Mouse (Mus musculus): ENCODE results near the gene Rnf167. TPM values are rescaled to one million over a fixed set of nuclear protein-coding genes. Genes with fewer than 3 reads are reported as not detected.
A peak's percentile ranks its signal among the peaks of the same experiment; 100 is the strongest.

Gene Rnf167
- total and polyA plus RNA-seq, 2 experiments: 34.3 to 75.4 TPM

DNA sequence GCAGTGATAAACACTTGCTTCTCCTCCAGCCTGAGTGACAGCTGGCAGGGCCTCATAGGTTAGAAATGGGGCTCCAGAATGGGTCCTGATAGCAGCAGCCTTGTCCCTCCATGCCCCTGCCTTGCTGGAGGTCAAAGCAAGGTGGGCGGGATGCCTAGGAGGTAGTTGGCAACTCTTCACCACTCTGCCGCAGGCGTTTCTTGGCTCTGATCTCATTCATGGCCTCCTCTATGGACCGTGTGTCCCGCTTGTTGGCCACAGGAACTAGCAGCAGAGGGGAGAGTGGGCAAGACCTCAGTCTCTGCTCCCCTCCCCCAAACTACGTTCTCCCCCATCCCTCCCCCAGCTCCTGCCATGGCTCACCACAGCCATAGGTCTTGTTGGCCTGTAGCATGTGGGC is 16.9 kb downstream of the Rnf167 start:
- TF ChIP-seq CTCF (IDR thresholded peaks at IDR 0.05; ENCODE audit: low read depth, low read length) (no peak), POLR2A (IDR thresholded peaks at IDR 0.05; ENCODE audit: extremely low read depth, insufficient read depth, low read length) (no peak)
- DNase-seq (ENCODE audit: extremely low read depth, low read depth, low spot score): no peak
- no peak overlapping the region for H3K9ac ChIP-seq (ENCODE audit: low read depth, low read length)
- H3K27ac ChIP-seq (replicated peaks; ENCODE audit: insufficient read depth, low read depth, low read length): no peak overlapping the region
- peaks cover 11% of the 10 kb centered on the region for H3K36me3 ChIP-seq (ENCODE audit: control insufficient read depth, insufficient read depth, low read length)
- no peak overlapping the region for H3K4me3 ChIP-seq (ENCODE audit: insufficient read depth, low read depth, low read length)
- no peaks in the 10 kb centered on the region; the same call in 1 of the 2 replicates for H3K79me2 ChIP-seq (ENCODE audit: control insufficient read depth, insufficient read depth, low read length)
- peaks cover 2% of the 10 kb centered on the region; the same call in 1 of the 2 replicates for H3K4me1 ChIP-seq (ENCODE audit: control insufficient read depth, insufficient read depth, low read length)
- no peaks in the 10 kb centered on the region for H3K27me3 ChIP-seq (ENCODE audit: control insufficient read depth, insufficient read depth, low read length)
- WGBS: 86% methylated on average over 6 of the region's 6 CpGs

DNA sequence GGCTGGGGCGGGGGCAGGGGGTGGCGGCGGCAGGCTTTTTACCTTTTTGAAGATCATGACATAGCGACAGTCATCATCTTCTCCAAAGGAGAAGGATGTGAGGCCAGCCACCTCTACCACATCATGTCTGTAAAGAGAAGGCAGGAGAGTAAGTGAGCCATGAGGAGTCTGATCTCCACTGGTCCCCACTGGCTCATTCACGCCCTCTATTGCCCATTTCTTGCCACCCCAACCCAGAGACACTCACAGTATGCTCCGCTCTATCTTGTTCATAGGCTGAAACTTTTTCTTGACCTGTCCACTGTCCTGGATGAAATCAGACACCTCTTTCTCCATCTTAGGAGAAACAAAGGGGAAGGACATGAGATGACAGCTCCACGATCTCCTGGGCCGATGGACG is 17.7 kb downstream of the Rnf167 start:
- TF ChIP-seq CTCF (IDR thresholded peaks at IDR 0.05; ENCODE audit: low read depth, low read length) (0 out of 2 replicates have a peak, but pooled peaks have one; percentile 12), POLR2A (IDR thresholded peaks at IDR 0.05; ENCODE audit: extremely low read depth, insufficient read depth, low read length) (no peak)
- 94% methylated on average over 9 of the region's 9 CpGs for WGBS

DNA sequence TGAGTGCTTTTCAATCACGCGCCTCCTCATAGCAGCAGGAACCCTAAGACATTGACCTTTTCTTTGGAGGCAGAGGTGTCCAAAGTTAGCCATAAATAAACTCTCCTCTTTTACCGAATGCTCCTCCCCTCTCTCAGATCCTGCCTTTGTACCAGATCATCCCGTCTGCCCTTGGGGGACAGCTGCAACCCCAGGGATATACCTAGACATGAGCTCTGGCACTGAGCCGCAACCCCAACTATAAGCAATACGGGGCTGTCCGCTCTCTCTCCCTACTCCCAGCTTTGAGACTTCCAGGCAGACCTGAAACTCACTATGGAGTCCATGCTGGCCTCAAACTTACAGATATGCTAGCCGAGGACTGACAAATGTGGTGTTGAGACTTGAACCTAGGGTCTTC is 19.7 kb downstream of the Rnf167 start:
- 93% methylated on average over 8 of the region's 8 CpGs for WGBS
- Histone ChIP-seq H3K79me2 (ENCODE audit: control insufficient read depth, insufficient read depth, low read length) (no peaks in the 10 kb centered on the region; the same call in 1 of the 2 replicates), H3K4me3 (ENCODE audit: insufficient read depth, low read depth, low read length) (no peak overlapping the region), H3K9ac (ENCODE audit: low read depth, low read length) (no peak overlapping the region), H3K4me1 (ENCODE audit: control insufficient read depth, insufficient read depth, low read length) (peaks cover 2% of the 10 kb centered on the region; the same call in 1 of the 2 replicates), H3K27ac (replicated peaks; ENCODE audit: insufficient read depth, low read depth, low read length) (no peak overlapping the region), H3K27me3 (ENCODE audit: control insufficient read depth, insufficient read depth, low read length) (no peaks in the 10 kb centered on the region), H3K36me3 (ENCODE audit: control insufficient read depth, insufficient read depth, low read length) (peaks cover 11% of the 10 kb centered on the region)
- no peak for TF ChIP-seq POLR2A (IDR thresholded peaks at IDR 0.05; ENCODE audit: extremely low read depth, insufficient read depth, low read length)
- TF ChIP-seq CTCF (IDR thresholded peaks at IDR 0.05; ENCODE audit: low read depth, low read length): no peak
- no peak for DNase-seq (ENCODE audit: extremely low read depth, low read depth, low spot score)

More for the DNA sequence above, 17.7 kb downstream of the Rnf167 start:
- no peak for DNase-seq (ENCODE audit: extremely low read depth, low read depth, low spot score)
- Histone ChIP-seq H3K4me1 (ENCODE audit: control insufficient read depth, insufficient read depth, low read length) (peaks cover 2% of the 10 kb centered on the region; the same call in 1 of the 2 replicates), H3K9ac (ENCODE audit: low read depth, low read length) (no peak overlapping the region), H3K79me2 (ENCODE audit: control insufficient read depth, insufficient read depth, low read length) (no peaks in the 10 kb centered on the region; the same call in 1 of the 2 replicates), H3K4me3 (ENCODE audit: insufficient read depth, low read depth, low read length) (no peak overlapping the region), H3K27me3 (ENCODE audit: control insufficient read depth, insufficient read depth, low read length) (no peaks in the 10 kb centered on the region), H3K36me3 (ENCODE audit: control insufficient read depth, insufficient read depth, low read length) (peaks cover 11% of the 10 kb centered on the region), H3K27ac (replicated peaks; ENCODE audit: insufficient read depth, low read depth, low read length) (no peak overlapping the region)

DNA sequence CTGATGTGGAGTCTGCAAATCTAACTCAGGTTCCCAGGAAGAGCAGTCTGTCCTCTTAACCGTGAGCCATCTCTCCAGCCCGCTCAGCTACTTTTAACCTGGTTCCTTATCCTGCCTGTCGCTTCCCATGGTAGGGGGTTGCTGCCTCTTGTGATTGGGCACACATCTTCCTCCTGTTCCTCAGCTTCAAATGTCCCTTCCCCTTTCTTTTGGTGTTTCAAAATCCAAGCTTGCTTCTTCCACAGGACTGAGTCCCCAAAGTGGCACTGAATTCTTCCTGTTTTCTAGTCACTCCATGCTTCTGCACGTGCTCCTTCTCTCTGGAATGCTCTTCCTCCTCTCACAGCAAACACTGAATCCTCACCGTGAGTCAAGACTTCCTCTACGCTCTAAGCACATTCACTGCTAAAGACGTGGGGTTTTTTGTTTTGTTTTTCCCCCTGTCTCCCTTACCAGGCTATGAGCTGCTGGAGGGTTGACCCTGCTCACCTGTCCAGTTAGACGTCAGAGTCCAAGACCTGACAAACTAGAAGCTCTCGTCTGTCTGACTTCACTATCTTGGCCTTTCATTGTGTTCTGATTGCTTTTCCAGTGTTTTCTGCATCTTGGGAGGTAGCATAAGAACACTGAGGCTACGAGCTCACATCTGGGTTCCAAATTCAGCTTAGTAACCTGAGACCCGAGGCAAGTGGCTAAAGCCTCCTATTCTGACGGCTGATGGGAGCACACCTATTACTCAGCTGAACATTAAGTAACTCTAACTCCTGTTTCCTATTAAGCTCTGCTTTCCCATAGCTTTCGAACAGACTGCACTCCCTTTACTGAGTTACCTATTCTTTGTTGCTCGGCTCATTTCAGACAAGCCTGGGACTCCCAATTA is 20.5 kb downstream of the Rnf167 start:
- 69% methylated on average over 14 of the region's 14 CpGs for WGBS
- Histone ChIP-seq H3K79me2 (ENCODE audit: control insufficient read depth, insufficient read depth, low read length) (no peaks in the 10 kb centered on the region; the same call in 1 of the 2 replicates), H3K4me3 (ENCODE audit: insufficient read depth, low read depth, low read length) (no peak overlapping the region), H3K27ac (replicated peaks; ENCODE audit: insufficient read depth, low read depth, low read length) (0 out of 2 replicates have a peak overlapping the region, but pooled peaks have one; percentile 9), H3K9ac (ENCODE audit: low read depth, low read length) (no peak overlapping the region), H3K36me3 (ENCODE audit: control insufficient read depth, insufficient read depth, low read length) (peaks cover 11% of the 10 kb centered on the region), H3K4me1 (ENCODE audit: control insufficient read depth, insufficient read depth, low read length) (peaks cover 2% of the 10 kb centered on the region; the same call in 1 of the 2 replicates), H3K27me3 (ENCODE audit: control insufficient read depth, insufficient read depth, low read length) (no peaks in the 10 kb centered on the region)
- no peak for TF ChIP-seq CTCF (IDR thresholded peaks at IDR 0.05; ENCODE audit: low read depth, low read length)
- TF ChIP-seq POLR2A (IDR thresholded peaks at IDR 0.05; ENCODE audit: extremely low read depth, insufficient read depth, low read length): no peak
- peak; percentile 22 for DNase-seq (ENCODE audit: extremely low read depth, low read depth, low spot score)

DNA sequence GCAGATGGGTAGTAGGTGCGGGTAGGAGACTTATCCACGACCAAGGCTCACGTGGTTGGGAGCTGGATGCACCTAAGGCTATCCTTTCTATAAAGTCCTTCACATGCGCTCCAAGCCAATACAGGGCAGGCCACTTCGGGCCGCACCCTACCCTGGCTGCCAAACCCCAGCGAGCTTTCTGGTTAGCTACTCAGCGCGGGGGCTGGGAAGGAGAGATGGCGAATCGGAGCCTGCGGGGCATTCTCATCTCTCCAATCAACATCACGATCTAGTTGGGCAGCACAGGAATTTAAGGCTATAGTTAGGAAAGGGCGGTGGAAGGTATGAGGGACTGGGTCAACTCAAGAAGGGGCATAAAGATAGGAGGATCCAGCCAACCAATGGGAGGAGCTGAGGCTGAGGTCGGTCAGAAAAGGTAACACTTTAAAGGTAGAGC is 21.3 kb downstream of the Rnf167 start:
- no peak for DNase-seq (ENCODE audit: extremely low read depth, low read depth, low spot score)

More for the DNA sequence above, 21.3 kb downstream of the Rnf167 start:
- H3K79me2 ChIP-seq (ENCODE audit: control insufficient read depth, insufficient read depth, low read length): no peaks in the 10 kb centered on the region; the same call in 1 of the 2 replicates
- no peaks in the 10 kb centered on the region for H3K27me3 ChIP-seq (ENCODE audit: control insufficient read depth, insufficient read depth, low read length)
- WGBS: under 1% methylated on average over 15 of the region's 15 CpGs
- peaks cover 2% of the 10 kb centered on the region; the same call in 1 of the 2 replicates for H3K4me1 ChIP-seq (ENCODE audit: control insufficient read depth, insufficient read depth, low read length)
- H3K27ac ChIP-seq (replicated peaks; ENCODE audit: insufficient read depth, low read depth, low read length): peak overlapping the region; percentile 71
- peak overlapping the region; percentile 57 for H3K9ac ChIP-seq (ENCODE audit: low read depth, low read length)
- TF ChIP-seq POLR2A (IDR thresholded peaks at IDR 0.05; ENCODE audit: extremely low read depth, insufficient read depth, low read length) (no peak), CTCF (IDR thresholded peaks at IDR 0.05; ENCODE audit: low read depth, low read length) (no peak)
- H3K4me3 ChIP-seq (ENCODE audit: insufficient read depth, low read depth, low read length): peak overlapping the region; percentile 63
- H3K36me3 ChIP-seq (ENCODE audit: control insufficient read depth, insufficient read depth, low read length): peaks cover 8% of the 10 kb centered on the region

All from liver, adult 2 months (tissue).